Mouse (Mus musculus): ENCODE measurements around the gene Ostf1. TPM values are rescaled to one million over a fixed set of nuclear protein-coding genes. Genes with fewer than 3 reads are reported as not detected.

The Ostf1 gene
- polyA plus RNA-seq, 1 experiment from 2014 or later: 28.8 TPM

DNA sequence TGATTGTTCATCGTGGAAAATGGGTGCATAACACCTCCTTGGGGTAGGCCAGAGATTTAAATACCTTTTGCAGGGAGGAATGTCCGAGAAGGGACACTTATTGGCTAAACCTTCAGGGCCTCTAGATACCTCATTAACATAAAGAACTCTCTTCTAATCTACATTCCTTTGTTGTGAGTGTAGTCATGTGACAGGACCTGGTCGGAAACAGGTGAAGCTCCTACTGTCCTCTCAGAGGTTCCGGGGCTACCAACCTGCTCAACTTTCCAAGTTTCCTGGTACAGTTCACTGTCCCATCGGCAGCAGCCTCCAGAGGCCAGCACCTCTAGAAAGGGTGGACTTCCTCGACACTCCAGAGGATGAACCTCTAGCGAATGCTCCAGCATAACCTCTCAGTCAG, 24.4 kb upstream of the Ostf1 start:
- no peak overlapping the region for H3K4me2 ChIP-seq (replicated peaks)
- no peak overlapping the region for H3K9ac ChIP-seq (replicated peaks)
- no peaks in the 10 kb centered on the region for H3K36me3 ChIP-seq
- no peak overlapping the region for H3K27ac ChIP-seq (replicated peaks)
- H3K27me3 ChIP-seq: no peaks in the 10 kb centered on the region
- H3K4me1 ChIP-seq: no peaks in the 10 kb centered on the region
- no peak for ATAC-seq (replicated peaks)
- no peak overlapping the region for H3K4me3 ChIP-seq
- no peaks in the 10 kb centered on the region for H3K9me3 ChIP-seq
- WGBS: 87% methylated on average over 7 of the region's 7 CpGs

- no peaks in the 10 kb centered on the region for H3K9me3 ChIP-seq
Measured at GRCm38 (mm10) chr19:18654984-18655383, 23.4 kb upstream of the Ostf1 start.

DNA sequence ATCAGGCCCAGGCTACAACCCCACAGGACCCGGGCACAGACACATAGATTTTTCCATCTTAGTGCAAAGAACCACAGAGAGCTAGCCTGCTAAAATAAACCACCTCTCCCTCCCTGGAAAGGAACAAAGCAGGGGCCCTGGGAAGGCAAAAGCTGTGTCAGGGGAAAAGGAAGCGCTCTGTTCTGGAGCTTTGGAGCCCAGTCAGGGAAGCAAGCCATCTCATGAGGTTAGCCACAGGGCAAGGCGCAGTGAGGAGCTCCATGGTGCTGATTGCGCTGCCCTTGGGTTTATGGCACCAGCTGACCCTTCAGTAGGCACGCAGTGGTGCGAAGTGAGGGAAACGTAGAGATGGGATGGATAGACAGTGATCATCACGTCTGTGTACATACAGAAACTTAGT, 22.7 kb upstream of the Ostf1 start:
- H3K36me3 ChIP-seq: no peaks in the 10 kb centered on the region
- no peaks in the 10 kb centered on the region for H3K4me1 ChIP-seq
- no peak overlapping the region for H3K4me3 ChIP-seq
- H3K9me3 ChIP-seq: no peaks in the 10 kb centered on the region
- H3K27ac ChIP-seq (replicated peaks): no peak overlapping the region
- no peaks in the 10 kb centered on the region for H3K27me3 ChIP-seq
- no peak overlapping the region for H3K4me2 ChIP-seq (replicated peaks)
- no peak for ATAC-seq (replicated peaks)
- WGBS: 92% methylated on average over 8 of the region's 8 CpGs
- H3K9ac ChIP-seq (replicated peaks): no peak overlapping the region

More at GRCm38 (mm10) chr19:18654984-18655383, 23.4 kb upstream of the Ostf1 start:
- 90% methylated on average over 5 of the region's 5 CpGs for WGBS
- H3K27ac ChIP-seq (replicated peaks): no peak overlapping the region
- no peaks in the 10 kb centered on the region for H3K4me1 ChIP-seq
- no peak for ATAC-seq (replicated peaks)
- H3K9ac ChIP-seq (replicated peaks): no peak overlapping the region
- no peaks in the 10 kb centered on the region for H3K36me3 ChIP-seq
- H3K27me3 ChIP-seq: no peaks in the 10 kb centered on the region
- no peak overlapping the region for H3K4me2 ChIP-seq (replicated peaks)
- no peak overlapping the region for H3K4me3 ChIP-seq

- Histone ChIP-seq H3K27ac (replicated peaks) (no peak overlapping the region), H3K4me2 (replicated peaks) (no peak overlapping the region), H3K27me3 (no peaks in the 10 kb centered on the region), H3K4me1 (no peaks in the 10 kb centered on the region), H3K9ac (replicated peaks) (no peak overlapping the region), H3K36me3 (no peaks in the 10 kb centered on the region), H3K4me3 (no peak overlapping the region), H3K9me3 (no peaks in the 10 kb centered on the region)
- no peak for ATAC-seq (replicated peaks)
- WGBS: 89% methylated on average over 6 of the region's 6 CpGs
Measured at GRCm38 (mm10) chr19:18653058-18653457, 21.4 kb upstream of the Ostf1 start.

GRCm38 (mm10) chr19:18652592-18652991, 21.0 kb upstream of the Ostf1 start:
- no peak overlapping the region for H3K4me2 ChIP-seq (replicated peaks)
- ATAC-seq (replicated peaks): no peak

GRCm38 (mm10) chr19:18650473-18650872, 18.9 kb upstream of the Ostf1 start:
- Histone ChIP-seq H3K4me1 (no peaks in the 10 kb centered on the region), H3K27ac (replicated peaks) (no peak overlapping the region), H3K4me3 (no peak overlapping the region), H3K9me3 (no peaks in the 10 kb centered on the region), H3K36me3 (no peaks in the 10 kb centered on the region), H3K9ac (replicated peaks) (no peak overlapping the region), H3K27me3 (no peaks in the 10 kb centered on the region), H3K4me2 (replicated peaks) (no peak overlapping the region)
- ATAC-seq (replicated peaks): no peak
- WGBS: 77% methylated on average over 6 of the region's 6 CpGs

More at GRCm38 (mm10) chr19:18652592-18652991, 21.0 kb upstream of the Ostf1 start:
- Histone ChIP-seq H3K27ac (replicated peaks) (no peak overlapping the region), H3K36me3 (no peaks in the 10 kb centered on the region), H3K4me3 (no peak overlapping the region), H3K4me1 (no peaks in the 10 kb centered on the region), H3K27me3 (no peaks in the 10 kb centered on the region), H3K9ac (replicated peaks) (no peak overlapping the region), H3K9me3 (no peaks in the 10 kb centered on the region)
- WGBS: 72% methylated on average over 4 of the region's 4 CpGs

DNA sequence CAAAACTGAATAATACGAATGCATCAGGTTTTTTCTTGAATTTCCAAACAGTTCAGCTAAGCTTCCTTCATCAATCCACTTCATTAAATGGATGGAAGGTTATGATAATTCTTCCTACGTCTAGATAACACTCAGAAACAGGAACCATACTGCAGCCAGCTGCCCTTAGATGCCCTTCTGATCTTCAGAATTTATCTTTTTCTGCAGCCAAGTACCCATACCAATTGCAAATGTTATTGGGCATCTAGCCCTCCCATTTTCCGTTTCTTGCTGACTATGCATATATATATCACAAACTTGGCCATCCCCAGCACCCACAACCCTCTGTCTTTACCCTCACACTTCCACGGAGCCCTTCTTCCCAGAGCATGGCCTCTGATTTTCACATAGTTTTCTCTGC, 18.3 kb upstream of the Ostf1 start:
- no peak overlapping the region for H3K4me3 ChIP-seq
- H3K27me3 ChIP-seq: no peaks in the 10 kb centered on the region
- no peak for ATAC-seq (replicated peaks)
- H3K9me3 ChIP-seq: no peaks in the 10 kb centered on the region
- H3K9ac ChIP-seq (replicated peaks): no peak overlapping the region
- 91% methylated on average over 4 of the region's 4 CpGs for WGBS
- no peaks in the 10 kb centered on the region for H3K4me1 ChIP-seq
- no peak overlapping the region for H3K4me2 ChIP-seq (replicated peaks)
- no peak overlapping the region for H3K27ac ChIP-seq (replicated peaks)
- no peaks in the 10 kb centered on the region for H3K36me3 ChIP-seq

GRCm38 (mm10) chr19:18648558-18648945, 16.9 kb upstream of the Ostf1 start:
- Histone ChIP-seq H3K27me3 (no peaks in the 10 kb centered on the region), H3K9me3 (no peaks in the 10 kb centered on the region), H3K27ac (replicated peaks) (no peak overlapping the region), H3K4me2 (replicated peaks) (no peak overlapping the region), H3K4me3 (no peak overlapping the region), H3K36me3 (no peaks in the 10 kb centered on the region), H3K9ac (replicated peaks) (no peak overlapping the region), H3K4me1 (no peaks in the 10 kb centered on the region)
- ATAC-seq (replicated peaks): no peak
- 84% methylated on average over 6 of the region's 6 CpGs for WGBS

DNA sequence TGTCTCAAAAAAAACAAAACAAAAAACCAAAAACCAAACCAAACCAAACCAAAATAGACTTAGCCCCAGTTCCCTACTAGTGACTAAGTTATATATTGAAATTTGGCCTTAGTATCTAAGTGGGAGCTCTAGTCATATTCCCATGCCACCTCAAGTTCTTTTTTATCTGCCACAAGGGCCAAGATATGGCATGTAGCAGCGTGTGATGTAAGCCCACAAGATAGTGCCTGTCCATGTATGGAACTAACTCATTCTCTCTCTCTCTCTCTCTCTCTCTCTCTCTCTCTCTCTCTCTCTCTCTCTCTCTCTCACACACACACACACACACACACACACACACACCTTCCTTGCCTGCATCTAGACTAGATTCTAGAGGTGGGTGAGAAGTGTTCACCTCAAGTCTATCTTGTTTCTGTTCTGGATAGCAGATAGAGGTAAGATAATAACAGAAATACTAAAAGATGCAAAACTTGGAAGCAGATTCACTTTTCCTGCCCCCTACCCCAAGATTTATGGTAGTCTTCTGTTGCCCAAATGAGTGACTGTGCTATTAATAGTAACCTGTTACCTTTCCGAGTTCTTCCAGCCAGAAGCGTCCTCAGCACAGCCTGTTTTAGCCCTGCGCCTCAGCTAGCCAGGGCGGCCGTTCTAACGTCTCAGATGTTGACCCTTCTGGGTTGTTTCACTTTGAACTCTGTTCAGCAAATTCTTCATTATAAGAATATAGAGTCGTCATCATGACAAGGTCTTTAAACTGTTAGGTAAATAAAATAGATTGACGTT, 16.3 kb upstream of the Ostf1 start:
- Histone ChIP-seq H3K9ac (replicated peaks) (no peak overlapping the region), H3K27ac (replicated peaks) (no peak overlapping the region), H3K4me3 (no peak overlapping the region), H3K4me2 (replicated peaks) (no peak overlapping the region), H3K27me3 (no peaks in the 10 kb centered on the region), H3K9me3 (no peaks in the 10 kb centered on the region), H3K4me1 (no peaks in the 10 kb centered on the region), H3K36me3 (no peaks in the 10 kb centered on the region)
- ATAC-seq (replicated peaks): no peak
- 89% methylated on average over 9 of the region's 9 CpGs for WGBS

GRCm38 (mm10) chr19:18646853-18647420, 15.3 kb upstream of the Ostf1 start:
- no peaks in the 10 kb centered on the region for H3K9me3 ChIP-seq
- no peak for ATAC-seq (replicated peaks)
- no peaks in the 10 kb centered on the region for H3K4me1 ChIP-seq
- no peak overlapping the region for H3K9ac ChIP-seq (replicated peaks)
- WGBS: 83% methylated on average over 5 of the region's 5 CpGs
- no peak overlapping the region for H3K27ac ChIP-seq (replicated peaks)
- no peak overlapping the region for H3K4me3 ChIP-seq
- H3K36me3 ChIP-seq: no peaks in the 10 kb centered on the region
- H3K27me3 ChIP-seq: no peaks in the 10 kb centered on the region
- H3K4me2 ChIP-seq (replicated peaks): no peak overlapping the region

DNA sequence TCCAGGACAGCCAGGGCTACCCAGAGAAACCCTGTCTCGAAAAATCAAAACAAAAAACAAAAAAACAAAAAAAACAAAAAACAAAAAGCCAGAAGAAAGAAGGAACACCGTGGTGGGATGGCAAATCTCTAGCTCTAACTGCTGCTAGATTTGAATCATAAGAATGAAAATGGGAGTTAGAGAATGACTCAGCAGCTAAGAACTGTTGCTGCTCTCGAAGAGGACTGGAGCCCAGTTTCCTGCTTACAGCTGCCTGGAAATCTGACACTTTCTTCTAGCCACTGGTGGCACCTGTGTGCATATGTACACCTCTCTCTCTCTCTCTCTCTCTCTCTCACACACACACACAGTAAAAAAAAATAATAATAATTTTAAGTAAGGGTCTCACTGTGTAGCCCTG, 14.8 kb upstream of the Ostf1 start:
- no peaks in the 10 kb centered on the region for H3K4me1 ChIP-seq
- no peaks in the 10 kb centered on the region for H3K9me3 ChIP-seq
- no peak overlapping the region for H3K27ac ChIP-seq (replicated peaks)
- ATAC-seq (replicated peaks): no peak
- no peak overlapping the region for H3K9ac ChIP-seq (replicated peaks)
- H3K36me3 ChIP-seq: no peaks in the 10 kb centered on the region
- H3K4me2 ChIP-seq (replicated peaks): no peak overlapping the region
- H3K27me3 ChIP-seq: no peaks in the 10 kb centered on the region
- H3K4me3 ChIP-seq: no peak overlapping the region
- WGBS: 73% methylated on average over 3 of the region's 3 CpGs

DNA sequence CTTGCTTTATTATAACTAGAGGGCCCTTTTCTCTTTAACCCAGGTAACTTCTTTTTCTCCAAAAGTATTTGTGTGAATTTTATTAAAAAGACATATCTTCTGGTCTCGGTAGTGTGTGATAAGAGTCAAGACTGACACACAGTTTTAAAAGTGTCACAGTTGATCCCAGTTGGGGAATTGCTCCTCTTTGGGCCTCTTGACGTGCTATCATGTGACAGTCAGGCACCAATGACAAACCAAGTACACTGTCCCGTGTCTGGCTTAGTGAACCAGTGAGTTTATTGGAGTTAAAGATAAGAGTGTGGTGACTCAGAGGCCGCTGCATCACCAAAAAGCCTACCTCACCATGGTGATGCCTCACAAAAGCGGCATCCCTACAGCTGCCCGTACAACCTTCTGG, 12.5 kb upstream of the Ostf1 start:
- Histone ChIP-seq H3K9me3 (no peaks in the 10 kb centered on the region), H3K36me3 (no peaks in the 10 kb centered on the region), H3K27me3 (no peaks in the 10 kb centered on the region), H3K4me1 (no peaks in the 10 kb centered on the region), H3K4me2 (replicated peaks) (no peak overlapping the region), H3K27ac (replicated peaks) (no peak overlapping the region), H3K9ac (replicated peaks) (no peak overlapping the region), H3K4me3 (no peak overlapping the region)
- 85% methylated on average over 6 of the region's 6 CpGs for WGBS
- ATAC-seq (replicated peaks): no peak

DNA sequence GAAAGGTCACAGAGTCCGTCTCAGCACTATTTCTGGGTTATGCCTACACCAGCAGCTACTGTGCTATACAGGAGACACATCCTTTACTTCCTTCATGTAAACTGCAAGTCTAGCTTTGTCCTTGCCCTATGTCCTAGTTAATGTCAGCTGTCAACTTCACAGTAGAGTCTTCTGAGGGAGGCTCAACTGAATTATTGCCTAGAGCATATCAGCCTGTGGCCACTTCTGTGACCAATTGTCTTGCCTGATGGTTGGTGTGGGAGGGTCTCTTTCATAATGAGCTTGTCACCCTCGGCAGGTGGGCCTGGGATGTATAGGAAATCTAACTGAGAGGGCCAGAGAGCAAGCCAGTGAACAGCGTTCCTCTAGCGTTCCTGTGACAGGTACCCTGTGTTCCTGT, 11.8 kb upstream of the Ostf1 start:
- no peaks in the 10 kb centered on the region for H3K4me1 ChIP-seq
- H3K9ac ChIP-seq (replicated peaks): no peak overlapping the region
- no peaks in the 10 kb centered on the region for H3K36me3 ChIP-seq
- H3K4me3 ChIP-seq: no peak overlapping the region
- no peaks in the 10 kb centered on the region for H3K27me3 ChIP-seq
- H3K9me3 ChIP-seq: no peaks in the 10 kb centered on the region
- H3K27ac ChIP-seq (replicated peaks): no peak overlapping the region
- WGBS: 61% methylated on average over 4 of the region's 4 CpGs
- H3K4me2 ChIP-seq (replicated peaks): no peak overlapping the region
- ATAC-seq (replicated peaks): no peak

All from forebrain, embryonic 15.5 days (tissue).